Mouse (Mus musculus): ENCODE measurements around the gene Scel. TPM values are rescaled to one million over a fixed set of nuclear protein-coding genes. Genes with fewer than 3 reads are reported as not detected.

Gene Scel
- polyA plus RNA-seq, 1 experiment from 2014 or later, result 31.9 TPM

- Histone ChIP-seq H3K4me1 (ENCODE audit: control insufficient read depth, insufficient read depth, low read length) (no peaks in the 10 kb centered on the region), H3K27me3 (ENCODE audit: control insufficient read depth, insufficient read depth, low read length) (no peaks in the 10 kb centered on the region), H3K9me3 (replicated peaks; ENCODE audit: control insufficient read depth, low read length) (no peaks in the 10 kb centered on the region), H3K4me2 (ENCODE audit: low read depth, low read length) (no peak overlapping the region), H3K36me3 (ENCODE audit: control insufficient read depth, insufficient read depth, low read length) (no peaks in the 10 kb centered on the region), H3K27ac (ENCODE audit: low read length) (no peak overlapping the region), H3K4me3 (replicated peaks; ENCODE audit: low read length) (no peak overlapping the region), H3K9ac (ENCODE audit: low read length) (no peak overlapping the region)
- ATAC-seq (ENCODE audit: insufficient read depth, low FRiP score), result no peak
- WGBS, result 91% methylated on average over 4 of the region's 4 CpGs
These were observed 106.6 kb downstream of the Scel start for GRCm38 (mm10) chr14:103619756-103620155.

DNA sequence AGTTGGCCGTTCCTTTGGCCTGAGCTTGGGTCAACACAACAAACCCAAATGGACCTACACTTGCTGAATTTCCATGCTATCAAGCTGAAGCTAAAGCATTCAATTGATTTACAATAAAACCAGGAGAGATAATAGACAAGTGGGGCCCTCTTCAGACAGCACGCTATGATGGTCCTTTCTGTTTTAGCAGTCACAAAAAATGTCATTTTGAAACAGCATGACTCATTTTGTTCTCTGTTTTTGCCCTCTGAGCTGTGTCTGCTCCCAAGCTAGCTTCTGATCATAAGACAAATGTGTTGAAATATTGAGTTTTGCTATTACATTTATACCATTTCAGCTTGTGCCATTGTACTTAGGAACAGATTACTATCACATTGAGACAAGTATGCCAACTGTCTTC is 108.1 kb downstream of the Scel start:
- Histone ChIP-seq H3K4me3 (replicated peaks; ENCODE audit: low read length) (no peak overlapping the region), H3K4me2 (ENCODE audit: low read depth, low read length) (no peak overlapping the region), H3K9ac (ENCODE audit: low read length) (no peak overlapping the region), H3K36me3 (ENCODE audit: control insufficient read depth, insufficient read depth, low read length) (no peaks in the 10 kb centered on the region), H3K4me1 (ENCODE audit: control insufficient read depth, insufficient read depth, low read length) (no peaks in the 10 kb centered on the region), H3K27ac (ENCODE audit: low read length) (no peak overlapping the region), H3K27me3 (ENCODE audit: control insufficient read depth, insufficient read depth, low read length) (no peaks in the 10 kb centered on the region), H3K9me3 (replicated peaks; ENCODE audit: control insufficient read depth, low read length) (no peaks in the 10 kb centered on the region)
- 90% methylated on average over 2 of the region's 2 CpGs for WGBS
- ATAC-seq (ENCODE audit: insufficient read depth, low FRiP score), result no peak

DNA sequence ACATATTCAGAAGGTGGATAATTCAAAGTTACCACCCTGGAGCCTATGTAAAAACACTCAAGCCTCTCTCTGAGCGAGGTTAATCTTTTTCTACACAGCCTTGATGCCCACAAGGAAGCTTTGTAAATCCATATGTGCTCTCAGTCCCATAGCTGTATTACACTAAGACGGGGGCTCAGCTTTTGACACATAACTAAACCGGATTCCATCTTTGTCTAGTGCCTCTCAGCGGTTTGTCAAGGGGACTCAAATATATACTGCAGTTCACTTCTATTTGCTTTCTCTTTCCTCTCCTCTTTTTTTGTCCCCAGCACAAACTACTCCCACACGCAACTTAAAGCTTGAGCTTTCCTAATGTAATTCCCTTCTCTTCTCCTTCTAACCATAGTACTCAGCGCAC is 113.0 kb downstream of the Scel start:
- H3K9ac ChIP-seq (ENCODE audit: low read length), result no peak overlapping the region
- H3K9me3 ChIP-seq (replicated peaks; ENCODE audit: control insufficient read depth, low read length), result no peaks in the 10 kb centered on the region
- H3K4me3 ChIP-seq (replicated peaks; ENCODE audit: low read length), result no peak overlapping the region
- no peak overlapping the region for H3K4me2 ChIP-seq (ENCODE audit: low read depth, low read length)
- no peak for ATAC-seq (ENCODE audit: insufficient read depth, low FRiP score)
- WGBS, result 84% methylated on average over 6 of the region's 6 CpGs
- H3K4me1 ChIP-seq (ENCODE audit: control insufficient read depth, insufficient read depth, low read length), result no peaks in the 10 kb centered on the region
- H3K36me3 ChIP-seq (ENCODE audit: control insufficient read depth, insufficient read depth, low read length), result no peaks in the 10 kb centered on the region
- H3K27me3 ChIP-seq (ENCODE audit: control insufficient read depth, insufficient read depth, low read length), result no peaks in the 10 kb centered on the region
- no peak overlapping the region for H3K27ac ChIP-seq (ENCODE audit: low read length)

- Histone ChIP-seq H3K36me3 (ENCODE audit: control insufficient read depth, insufficient read depth, low read length) (no peaks in the 10 kb centered on the region), H3K4me1 (ENCODE audit: control insufficient read depth, insufficient read depth, low read length) (no peaks in the 10 kb centered on the region)
- WGBS, result 59% methylated on average over 7 of the region's 7 CpGs
These were observed 116.7 kb downstream of the Scel start for GRCm38 (mm10) chr14:103629639-103630364.

DNA sequence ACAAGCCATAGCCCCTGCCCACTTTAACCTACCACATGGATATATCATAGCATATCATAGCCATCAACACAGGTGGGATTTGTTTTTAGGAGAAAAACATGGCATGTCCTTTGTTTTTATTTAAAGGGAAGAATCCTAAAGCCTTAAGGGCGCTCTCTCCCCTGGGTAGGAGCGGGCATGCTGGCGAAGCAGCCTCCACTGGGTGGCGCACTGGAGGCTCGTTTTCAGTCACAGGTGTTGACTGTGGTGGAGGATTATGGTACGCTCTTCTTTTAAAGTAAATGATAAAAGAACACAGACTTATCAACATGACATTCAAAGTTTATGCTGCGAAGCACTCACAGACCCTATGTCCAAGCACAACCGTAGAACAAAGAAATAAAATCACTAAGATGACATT is 117.4 kb downstream of the Scel start:
- Histone ChIP-seq H3K27me3 (ENCODE audit: control insufficient read depth, insufficient read depth, low read length) (no peaks in the 10 kb centered on the region), H3K4me2 (ENCODE audit: low read depth, low read length) (no peak overlapping the region), H3K9me3 (replicated peaks; ENCODE audit: control insufficient read depth, low read length) (no peaks in the 10 kb centered on the region), H3K9ac (ENCODE audit: low read length) (no peak overlapping the region), H3K4me1 (ENCODE audit: control insufficient read depth, insufficient read depth, low read length) (no peaks in the 10 kb centered on the region), H3K36me3 (ENCODE audit: control insufficient read depth, insufficient read depth, low read length) (no peaks in the 10 kb centered on the region), H3K4me3 (replicated peaks; ENCODE audit: low read length) (no peak overlapping the region), H3K27ac (ENCODE audit: low read length) (no peak overlapping the region)
- ATAC-seq (ENCODE audit: insufficient read depth, low FRiP score), result no peak
- WGBS, result 85% methylated on average over 8 of the region's 8 CpGs

More at GRCm38 (mm10) chr14:103629639-103630364, 116.7 kb downstream of the Scel start:
- no peak for ATAC-seq (ENCODE audit: insufficient read depth, low FRiP score)
- H3K9me3 ChIP-seq (replicated peaks; ENCODE audit: control insufficient read depth, low read length), result no peaks in the 10 kb centered on the region
- no peaks in the 10 kb centered on the region for H3K27me3 ChIP-seq (ENCODE audit: control insufficient read depth, insufficient read depth, low read length)
- H3K4me3 ChIP-seq (replicated peaks; ENCODE audit: low read length), result no peak overlapping the region
- H3K9ac ChIP-seq (ENCODE audit: low read length), result no peak overlapping the region
- H3K27ac ChIP-seq (ENCODE audit: low read length), result no peak overlapping the region
- H3K4me2 ChIP-seq (ENCODE audit: low read depth, low read length), result no peak overlapping the region

GRCm38 (mm10) chr14:103643933-103644332 is 130.8 kb downstream of the Scel start:
- peaks cover 3% of the 10 kb centered on the region; the same call in 1 of the 2 replicates for H3K27me3 ChIP-seq (ENCODE audit: control insufficient read depth, insufficient read depth, low read length)
- no peak overlapping the region for H3K9ac ChIP-seq (ENCODE audit: low read length)
- ATAC-seq (ENCODE audit: insufficient read depth, low FRiP score), result no peak
- no peaks in the 10 kb centered on the region for H3K9me3 ChIP-seq (replicated peaks; ENCODE audit: control insufficient read depth, low read length)
- H3K4me3 ChIP-seq (replicated peaks; ENCODE audit: low read length), result no peak overlapping the region
- no peaks in the 10 kb centered on the region for H3K36me3 ChIP-seq (ENCODE audit: control insufficient read depth, insufficient read depth, low read length)
- H3K4me2 ChIP-seq (ENCODE audit: low read depth, low read length), result no peak overlapping the region
- no peaks in the 10 kb centered on the region for H3K4me1 ChIP-seq (ENCODE audit: control insufficient read depth, insufficient read depth, low read length)
- 63% methylated on average over 3 of the region's 3 CpGs for WGBS
- no peak overlapping the region for H3K27ac ChIP-seq (ENCODE audit: low read length)

DNA sequence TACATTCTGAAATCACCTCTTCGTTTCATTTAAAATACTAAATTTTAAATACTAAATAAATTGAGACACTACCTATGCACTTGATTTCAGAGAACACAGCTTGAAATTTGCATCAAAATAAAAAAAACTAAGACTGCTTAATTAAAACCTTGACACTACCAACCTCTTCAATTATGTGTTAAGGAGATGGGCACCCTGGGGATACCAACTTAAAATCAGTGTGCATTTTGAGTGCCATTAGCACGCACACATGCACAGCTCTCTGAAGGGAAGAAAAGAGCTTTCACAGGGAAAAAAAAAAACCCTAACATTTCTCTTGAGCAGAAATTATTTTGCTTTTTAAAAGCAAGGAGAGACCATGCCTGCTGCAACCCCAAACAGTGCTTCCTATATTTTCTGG is 134.8 kb downstream of the Scel start:
- WGBS, result 83% methylated on average over 2 of the region's 2 CpGs
- Histone ChIP-seq H3K27me3 (ENCODE audit: control insufficient read depth, insufficient read depth, low read length) (peaks cover 8% of the 10 kb centered on the region; the same call in 1 of the 2 replicates), H3K4me1 (ENCODE audit: control insufficient read depth, insufficient read depth, low read length) (peaks cover 3% of the 10 kb centered on the region)

GRCm38 (mm10) chr14:103648623-103649255 is 135.6 kb downstream of the Scel start:
- peaks cover 3% of the 10 kb centered on the region for H3K4me1 ChIP-seq (ENCODE audit: control insufficient read depth, insufficient read depth, low read length)
- ATAC-seq (ENCODE audit: insufficient read depth, low FRiP score), result no peak
- H3K4me2 ChIP-seq (ENCODE audit: low read depth, low read length), result peak overlapping the region; percentile 20; the same call in 1 of the 2 replicates
- H3K9ac ChIP-seq (ENCODE audit: low read length), result no peak overlapping the region
- no peak overlapping the region for H3K27ac ChIP-seq (ENCODE audit: low read length)
- H3K27me3 ChIP-seq (ENCODE audit: control insufficient read depth, insufficient read depth, low read length), result peaks cover 8% of the 10 kb centered on the region; the same call in 1 of the 2 replicates
- no peaks in the 10 kb centered on the region for H3K36me3 ChIP-seq (ENCODE audit: control insufficient read depth, insufficient read depth, low read length)
- no peak overlapping the region; the same call in 1 of the 2 replicates for H3K4me3 ChIP-seq (replicated peaks; ENCODE audit: low read length)
- WGBS, result 29% methylated on average over 12 of the region's 12 CpGs
- H3K9me3 ChIP-seq (replicated peaks; ENCODE audit: control insufficient read depth, low read length), result no peaks in the 10 kb centered on the region

More for the DNA sequence above, 134.8 kb downstream of the Scel start:
- no peak overlapping the region for H3K27ac ChIP-seq (ENCODE audit: low read length)
- H3K36me3 ChIP-seq (ENCODE audit: control insufficient read depth, insufficient read depth, low read length), result no peaks in the 10 kb centered on the region
- H3K9me3 ChIP-seq (replicated peaks; ENCODE audit: control insufficient read depth, low read length), result no peaks in the 10 kb centered on the region
- no peak for ATAC-seq (ENCODE audit: insufficient read depth, low FRiP score)
- no peak overlapping the region for H3K4me2 ChIP-seq (ENCODE audit: low read depth, low read length)
- H3K9ac ChIP-seq (ENCODE audit: low read length), result no peak overlapping the region
- H3K4me3 ChIP-seq (replicated peaks; ENCODE audit: low read length), result no peak overlapping the region

GRCm38 (mm10) chr14:103649302-103649701 is 136.2 kb downstream of the Scel start:
- no peaks in the 10 kb centered on the region for H3K36me3 ChIP-seq (ENCODE audit: control insufficient read depth, insufficient read depth, low read length)
- H3K27ac ChIP-seq (ENCODE audit: low read length), result no peak overlapping the region
- no peaks in the 10 kb centered on the region for H3K9me3 ChIP-seq (replicated peaks; ENCODE audit: control insufficient read depth, low read length)
- no peak for ATAC-seq (ENCODE audit: insufficient read depth, low FRiP score)
- peaks cover 8% of the 10 kb centered on the region; the same call in 1 of the 2 replicates for H3K27me3 ChIP-seq (ENCODE audit: control insufficient read depth, insufficient read depth, low read length)
- no peak overlapping the region for H3K9ac ChIP-seq (ENCODE audit: low read length)
- H3K4me1 ChIP-seq (ENCODE audit: control insufficient read depth, insufficient read depth, low read length), result peaks cover 3% of the 10 kb centered on the region
- 49% methylated on average over 4 of the region's 4 CpGs for WGBS
- no peak overlapping the region for H3K4me3 ChIP-seq (replicated peaks; ENCODE audit: low read length)
- peak overlapping the region; percentile 98 for H3K4me2 ChIP-seq (ENCODE audit: low read depth, low read length)

All from stomach, embryonic 16.5 days (tissue).